Mouse (Mus musculus) urinary bladder, postnatal 36 days (tissue): ENCODE data around the gene Grip1.
A peak's percentile ranks its signal among the peaks of the same experiment; 100 is the strongest.

Experiments used
- DNase-seq, 2 experiments: peaks; one replicate each; pipeline ENCODE4 v3.0.0; 2022; ENCODE audit warnings: low spot score in 2 of 2, mixed read lengths in 1 of 2

Grip1 gene

DNA sequence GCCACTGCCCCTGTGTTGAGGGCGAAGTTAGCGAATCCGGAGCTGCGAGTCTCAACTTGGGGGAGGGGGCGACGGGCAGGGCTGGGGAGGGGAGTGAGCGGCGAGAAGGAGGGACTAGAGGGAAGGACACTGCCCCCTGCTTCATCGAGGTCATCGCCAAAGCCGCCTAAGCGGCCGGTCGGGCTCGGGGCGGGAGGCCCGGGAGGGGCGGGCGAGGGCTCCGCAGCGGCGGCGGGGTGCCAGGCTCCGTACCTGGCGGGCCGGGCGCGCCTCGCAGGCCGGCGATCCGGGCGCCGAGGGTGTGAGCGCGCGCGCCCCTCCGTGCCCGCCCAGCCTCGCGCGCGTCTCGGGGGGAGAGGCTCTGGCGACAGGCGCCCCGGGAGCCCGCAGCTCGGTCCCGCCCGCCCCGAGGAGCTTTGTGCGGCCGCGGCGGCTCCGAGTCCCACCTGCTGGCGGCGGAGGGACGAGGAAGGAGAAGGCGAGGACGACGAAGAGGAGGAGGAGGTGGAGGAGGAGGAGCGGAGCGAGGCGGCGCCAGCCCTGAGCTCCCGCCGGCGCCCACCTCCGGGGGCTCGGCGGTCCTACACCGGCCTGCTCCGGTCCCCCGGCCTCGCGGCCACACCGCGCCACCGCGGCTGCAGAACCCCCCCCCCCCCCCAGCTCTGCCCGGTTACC, at the start of gene Grip1:
Gene Grip1 (plus strand): TSS at position 400 of the 675 bp plus-strand sequence.
- DNase-seq, result no peak

- no peak for DNase-seq
Measured at GRCm38 (mm10) chr10:119405103-119405502, 48.5 kb upstream of the Grip1 start.

- DNase-seq, result no peak
Measured at GRCm38 (mm10) chr10:119405612-119406011, 48.0 kb upstream of the Grip1 start.

GRCm38 (mm10) chr10:119408327-119408726, 45.3 kb upstream of the Grip1 start:
- DNase-seq, result no peak

DNA sequence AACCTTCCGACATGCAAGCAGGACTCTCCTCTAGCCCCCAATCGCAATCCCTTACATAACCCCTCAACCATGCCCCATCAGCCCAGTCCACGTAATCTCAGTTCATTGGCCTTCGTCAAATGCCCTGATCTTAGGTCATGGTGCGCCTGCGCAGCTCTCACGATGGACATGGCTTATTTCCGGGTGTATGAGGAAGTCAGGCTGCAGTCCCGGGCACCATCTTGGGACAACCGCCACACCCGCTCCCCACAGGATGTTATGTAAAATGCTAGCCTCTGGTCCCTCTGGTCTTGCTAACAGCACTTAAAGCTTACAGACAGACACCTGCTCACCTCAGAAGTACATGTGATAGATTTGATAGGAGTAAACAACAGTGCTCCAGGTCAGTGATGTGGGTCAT, 40.4 kb upstream of the Grip1 start:
- no peak for DNase-seq

DNA sequence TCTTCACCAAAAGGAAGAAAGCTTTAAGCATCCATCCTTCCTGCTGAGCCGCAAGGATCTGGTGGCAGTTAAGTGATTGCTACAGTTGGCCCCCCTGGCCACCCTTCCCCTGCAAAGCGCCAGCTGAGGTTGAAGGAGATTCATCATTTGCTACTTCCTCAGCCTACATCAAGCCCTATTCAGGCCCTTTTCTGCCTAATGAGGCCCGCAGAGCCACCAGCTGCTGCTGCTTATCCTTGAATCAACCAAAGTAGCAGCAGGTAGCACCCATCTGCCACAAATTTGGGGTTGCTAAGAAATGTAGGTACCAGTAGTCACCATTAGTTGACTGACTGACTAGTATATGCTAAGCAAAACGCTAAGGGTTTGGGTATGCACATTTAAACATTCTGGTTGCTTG, 38.5 kb upstream of the Grip1 start:
- no peak for DNase-seq

- no peak for DNase-seq
Measured at GRCm38 (mm10) chr10:119421418-119421817, 32.2 kb upstream of the Grip1 start.

DNA sequence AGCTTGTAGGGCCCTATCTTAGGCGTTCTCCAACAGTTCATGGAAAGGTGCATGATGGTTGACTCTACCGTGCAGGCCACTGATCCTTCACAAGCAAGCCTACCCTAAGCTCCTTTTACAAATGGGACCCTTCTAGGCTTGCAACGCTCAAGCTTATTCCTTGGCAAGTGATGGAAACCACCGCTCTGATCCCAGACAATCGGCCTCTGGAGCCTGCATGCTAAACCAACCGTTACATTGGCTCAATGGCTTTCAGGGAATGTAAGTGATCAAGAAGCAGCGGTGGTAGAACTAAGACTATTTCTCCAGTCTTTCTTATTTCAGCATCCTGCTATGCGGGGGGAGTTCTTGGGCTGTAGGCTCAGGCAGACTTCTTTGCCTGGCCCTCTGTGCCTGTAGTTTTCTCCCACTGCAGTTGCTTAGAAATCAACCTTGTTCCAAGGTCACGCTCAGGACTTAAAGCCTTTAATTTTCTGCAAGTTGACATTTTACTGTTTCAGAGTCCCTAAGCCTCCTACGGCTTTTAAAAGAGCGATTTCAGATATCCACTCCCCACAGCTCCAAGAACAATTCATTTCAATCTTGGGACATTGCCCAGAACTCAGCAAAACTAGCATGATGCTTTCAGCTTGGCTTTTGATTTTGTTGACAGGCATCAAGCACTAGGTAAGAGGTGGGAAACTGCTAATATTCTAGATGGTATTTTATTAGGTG, 29.7 kb upstream of the Grip1 start:
- no peak for DNase-seq

- no peak for DNase-seq
Measured at GRCm38 (mm10) chr10:119427653-119428052, 26.0 kb upstream of the Grip1 start.

- DNase-seq, result no peak
Measured at GRCm38 (mm10) chr10:119428106-119428505, 25.5 kb upstream of the Grip1 start.

DNA sequence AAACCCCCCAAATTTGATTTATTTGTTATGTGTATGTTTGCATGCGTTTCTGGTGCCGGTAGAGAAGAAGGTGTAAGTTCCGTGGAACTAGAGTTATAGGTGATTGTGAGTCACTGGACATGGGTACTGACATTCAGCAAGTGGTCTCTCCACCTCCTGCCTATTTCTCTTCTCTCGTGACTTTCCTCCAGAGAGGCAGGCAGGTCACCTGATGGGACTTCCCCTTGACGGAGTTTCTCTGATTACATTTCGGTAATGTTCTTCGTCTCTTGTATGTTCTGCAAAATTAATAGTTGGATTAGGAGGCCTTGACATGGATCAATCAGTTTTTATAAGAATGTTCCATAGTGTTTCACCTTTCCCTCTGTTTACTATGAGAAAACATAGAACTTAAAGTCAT, 23.4 kb upstream of the Grip1 start:
- no peak for DNase-seq

DNA sequence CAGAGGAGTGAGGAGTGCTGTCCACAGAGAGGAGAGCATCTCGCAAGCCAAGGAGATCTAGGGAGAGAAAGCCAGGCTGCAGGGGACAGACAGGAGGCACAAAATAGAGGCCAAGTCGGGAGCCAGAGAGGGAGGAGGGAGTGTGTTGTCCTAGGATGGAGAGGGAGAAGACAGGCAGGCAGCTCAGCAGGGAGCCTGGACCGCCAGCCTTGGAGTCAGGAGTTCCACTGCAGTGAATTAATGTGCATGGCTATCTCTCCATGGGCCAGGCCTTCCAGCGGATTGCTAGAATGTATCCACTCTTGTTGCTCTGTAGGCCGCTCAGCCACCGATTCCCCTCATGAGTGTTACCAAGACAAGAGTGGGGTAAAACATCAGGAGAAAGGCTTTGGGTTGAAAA, 21.8 kb upstream of the Grip1 start:
- no peak for DNase-seq

GRCm38 (mm10) chr10:119435818-119436217, 17.8 kb upstream of the Grip1 start:
- no peak for DNase-seq

GRCm38 (mm10) chr10:119437319-119437718, 16.3 kb upstream of the Grip1 start:
- no peak for DNase-seq

DNA sequence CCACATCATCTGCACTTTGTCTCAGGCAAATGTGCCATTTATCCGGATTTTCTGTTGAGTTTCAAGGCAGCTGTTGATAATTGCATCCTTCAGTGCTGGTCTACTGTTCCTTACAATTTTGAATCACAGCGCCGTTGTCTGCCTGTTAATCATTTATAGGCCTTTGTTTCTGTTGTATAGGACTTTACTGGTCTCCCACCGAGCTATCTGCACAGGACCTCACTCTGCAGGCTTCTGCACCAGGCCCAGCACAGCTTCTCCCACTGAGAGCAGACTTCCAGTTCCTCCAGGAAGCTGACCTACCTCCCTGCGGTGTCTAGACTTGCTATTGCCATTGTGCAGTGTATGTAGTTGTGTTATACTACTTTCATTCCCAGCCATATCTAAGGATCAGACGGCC, 11.9 kb upstream of the Grip1 start:
- DNase-seq, result no peak

- DNase-seq, result no peak
Measured at GRCm38 (mm10) chr10:119447392-119447914, 6.2 kb upstream of the Grip1 start.

GRCm38 (mm10) chr10:119447930-119448329, 5.7 kb upstream of the Grip1 start:
- DNase-seq, result no peak

GRCm38 (mm10) chr10:119452698-119453097, 932 bp upstream of the Grip1 start:
- DNase-seq, result no peak

- DNase-seq, result peak; percentile 35 to 38
Measured at GRCm38 (mm10) chr10:119454106-119454667, 557 bp downstream of the Grip1 start.

DNA sequence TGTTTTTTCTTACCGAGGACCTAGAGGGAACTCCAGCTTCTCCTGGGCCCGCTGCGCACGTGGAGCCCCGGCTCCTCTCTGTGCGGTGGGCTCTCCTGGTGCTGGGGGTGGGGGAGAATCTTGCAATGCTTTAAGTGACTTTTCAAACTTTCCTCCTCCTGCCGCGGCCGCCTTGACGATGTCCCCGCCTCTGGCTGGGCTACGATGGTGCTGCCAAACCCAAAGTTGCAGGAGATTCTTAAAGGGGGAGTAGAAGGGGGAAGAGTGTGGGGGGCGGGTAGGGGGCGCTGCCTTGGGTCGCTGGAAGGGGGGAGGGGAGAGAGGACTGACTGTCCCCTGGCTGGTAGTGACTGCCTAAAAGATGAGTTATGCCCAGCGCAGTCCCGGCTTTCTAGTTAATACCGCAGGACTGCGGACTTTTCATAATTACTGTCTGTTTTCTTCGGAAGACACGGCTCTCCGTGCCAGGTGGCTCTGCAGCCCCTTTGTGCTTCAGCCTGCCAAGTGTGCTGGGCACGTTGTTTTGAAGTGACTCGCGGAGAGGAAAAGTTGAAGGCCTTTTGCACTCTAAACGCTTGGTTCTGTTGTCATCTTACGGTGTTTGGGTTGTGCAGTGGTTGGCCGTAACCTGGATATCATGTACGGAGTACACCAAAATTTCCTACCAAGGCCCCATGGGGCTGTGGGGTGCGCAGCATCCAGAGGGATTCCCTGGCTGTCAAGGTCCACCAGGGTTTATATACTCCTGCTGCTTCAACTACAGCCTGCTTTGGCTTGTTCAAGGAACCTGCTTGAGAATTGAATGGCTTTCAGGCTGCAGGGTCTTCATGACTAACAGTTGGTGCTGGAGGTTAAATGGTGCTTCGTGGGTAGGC, 1.3 kb downstream of the Grip1 start:
- no peak for DNase-seq

DNA sequence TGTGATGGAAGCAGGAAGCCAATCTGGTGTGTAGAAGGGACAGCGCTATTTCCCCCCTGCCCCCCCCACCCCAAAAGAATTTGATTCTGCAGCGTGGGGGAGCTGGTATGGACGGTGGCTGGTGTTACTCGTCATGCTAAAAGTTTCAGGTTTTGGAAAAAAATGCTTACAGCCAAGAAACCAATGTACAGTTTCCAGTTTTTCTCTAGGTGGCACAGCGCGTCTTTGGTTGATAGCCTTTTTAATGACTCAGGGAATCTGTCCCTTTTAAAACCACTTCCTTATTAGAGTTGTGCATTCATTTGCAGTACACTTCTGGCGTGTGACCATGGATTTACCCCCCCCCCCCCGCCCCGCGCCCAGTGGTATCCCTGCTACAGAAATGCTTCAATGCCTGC, 1.9 kb downstream of the Grip1 start:
- DNase-seq, result no peak

DNA sequence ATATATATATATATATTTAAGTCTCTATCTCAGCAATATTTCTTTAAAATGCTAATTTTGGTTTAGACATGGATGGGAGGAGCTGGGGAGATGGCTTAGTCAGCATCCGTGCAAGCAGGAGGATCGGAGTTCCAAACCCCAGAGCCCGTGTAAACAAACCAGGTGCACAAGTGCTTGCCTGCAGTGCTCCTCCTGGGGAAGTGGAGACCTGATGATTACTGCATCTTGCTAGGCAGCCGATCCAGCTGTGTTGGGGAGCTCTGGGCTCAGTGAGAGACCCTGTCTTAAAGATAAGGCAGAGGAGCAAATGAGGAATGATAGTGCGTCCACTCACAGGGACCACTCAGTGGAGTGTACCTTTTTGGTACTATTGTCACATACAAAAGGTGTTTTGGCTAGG, 3.5 kb downstream of the Grip1 start:
- no peak for DNase-seq
